Mouse (Mus musculus): ENCODE measurements around the gene Rhbdf2. TPM values are rescaled to one million over a fixed set of nuclear protein-coding genes. Genes with fewer than 3 reads are reported as not detected.

The Rhbdf2 gene
- total and polyA plus RNA-seq, 3 experiments, result 6.4 to 13.7 TPM; not detected in 1

DNA sequence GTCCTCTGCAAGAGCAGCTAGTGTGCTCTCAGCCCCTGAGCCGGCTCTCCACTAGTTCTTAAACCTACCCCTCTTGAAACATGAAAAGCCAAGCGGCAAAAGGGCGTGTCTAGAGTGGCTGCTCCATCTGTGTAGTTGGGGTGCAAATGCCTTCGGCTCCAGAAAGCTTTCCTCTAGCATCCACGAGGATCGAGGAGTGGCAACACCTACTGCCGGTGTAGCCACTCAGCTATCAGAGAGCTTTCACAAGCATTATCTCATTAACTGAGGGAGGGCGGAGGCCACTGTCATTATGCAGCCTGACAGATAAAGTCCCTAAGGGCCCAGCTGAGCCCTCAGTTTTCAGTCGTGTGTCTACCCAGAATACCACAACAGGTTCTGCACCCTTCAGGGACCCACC lies 6.7 kb downstream of the Rhbdf2 start (continued):
- no peak for TF ChIP-seq SMC3 (IDR thresholded peaks at IDR 0.05; ENCODE audit: low read depth, low read length)
- TF ChIP-seq MYB (IDR thresholded peaks at IDR 0.05; ENCODE audit: low read depth, low read length), result 0 out of 2 replicates have a peak, but pooled peaks have one; percentile 7
- TF ChIP-seq CHD1 (IDR thresholded peaks at IDR 0.05; ENCODE audit: low read depth, low read length), result no peak
- TF ChIP-seq GATA1 (IDR thresholded peaks at IDR 0.05; ENCODE audit: low read depth, low read length), result peak; percentile 93
- TF ChIP-seq ZKSCAN1 (IDR thresholded peaks at IDR 0.05; ENCODE audit: low read depth, low read length), result no peak
- peak in 1 of 2 experiments; percentile 41; a peak in 1 of 4 replicates for TF ChIP-seq POLR2A (IDR thresholded peaks at IDR 0.05; ENCODE audit: control insufficient read depth in 1 of 2, insufficient read depth in 1 of 2, low read depth in 1 of 2, low read length in 2 of 2, poor library complexity in 1 of 2)
- no peak for TF ChIP-seq MEF2A (IDR thresholded peaks at IDR 0.05; ENCODE audit: extremely low read depth, insufficient replicate concordance, low read depth, low read length, poor library complexity, severe bottlenecking)
- 0 out of 2 replicates have a peak, but pooled peaks have one; percentile 20 for TF ChIP-seq BHLHE40 (IDR thresholded peaks at IDR 0.05; ENCODE audit: borderline replicate concordance, low read depth, low read length)
- no peak for TF ChIP-seq KAT2A (conservative IDR thresholded peaks at IDR 0.05; ENCODE audit: low read depth, low read length)
- TF ChIP-seq ETS1 (IDR thresholded peaks at IDR 0.05; ENCODE audit: low read depth, low read length), result peak; percentile 99
- TF ChIP-seq MYC (IDR thresholded peaks at IDR 0.05; ENCODE audit: low read depth, low read length), result peak; percentile 79; the same call in 1 of the 2 replicates
- TF ChIP-seq MAFK (IDR thresholded peaks at IDR 0.05; ENCODE audit: borderline replicate concordance, low read depth, low read length), result peak; percentile 37; the same call in 1 of the 2 replicates
- TF ChIP-seq RCOR1 (IDR thresholded peaks at IDR 0.05; ENCODE audit: low read depth, low read length), result peak; percentile 83
- TF ChIP-seq HCFC1 (IDR thresholded peaks at IDR 0.05; ENCODE audit: low read depth, low read length), result peak; percentile 45; the same call in 1 of the 2 replicates
- TF ChIP-seq ZC3H11A (IDR thresholded peaks at IDR 0.05; ENCODE audit: low read depth, low read length), result no peak
- TF ChIP-seq UBTF (IDR thresholded peaks at IDR 0.05; ENCODE audit: borderline replicate concordance, insufficient read depth, low read depth, low read length), result no peak
- TF ChIP-seq EP300 (IDR thresholded peaks at IDR 0.05; ENCODE audit: low read depth in 1 of 2, low read length in 2 of 2), result peak; percentile 87 to 91
- no peak for TF ChIP-seq CHD2 (IDR thresholded peaks at IDR 0.05; ENCODE audit: low read length)
- TF ChIP-seq RAD21 (IDR thresholded peaks at IDR 0.05; ENCODE audit: low read depth, low read length), result no peak
- peak; percentile 91 for TF ChIP-seq TCF12 (IDR thresholded peaks at IDR 0.05; ENCODE audit: low read depth, low read length)
- 0 out of 2 replicates have a peak, but pooled peaks have one; percentile 22 for TF ChIP-seq NELFE (IDR thresholded peaks at IDR 0.05; ENCODE audit: low read depth, low read length)
- no peak for TF ChIP-seq JUND (IDR thresholded peaks at IDR 0.05; ENCODE audit: low read depth, low read length)
- no peak for TF ChIP-seq CTCF (IDR thresholded peaks at IDR 0.05 in 2 of 3, conservative IDR thresholded peaks at IDR 0.05 in 1 of 3; ENCODE audit: control insufficient read depth in 1 of 3, insufficient read depth in 1 of 3, low read depth in 2 of 3, low read length in 3 of 3, poor library complexity in 1 of 3, severe bottlenecking in 1 of 3)

DNA sequence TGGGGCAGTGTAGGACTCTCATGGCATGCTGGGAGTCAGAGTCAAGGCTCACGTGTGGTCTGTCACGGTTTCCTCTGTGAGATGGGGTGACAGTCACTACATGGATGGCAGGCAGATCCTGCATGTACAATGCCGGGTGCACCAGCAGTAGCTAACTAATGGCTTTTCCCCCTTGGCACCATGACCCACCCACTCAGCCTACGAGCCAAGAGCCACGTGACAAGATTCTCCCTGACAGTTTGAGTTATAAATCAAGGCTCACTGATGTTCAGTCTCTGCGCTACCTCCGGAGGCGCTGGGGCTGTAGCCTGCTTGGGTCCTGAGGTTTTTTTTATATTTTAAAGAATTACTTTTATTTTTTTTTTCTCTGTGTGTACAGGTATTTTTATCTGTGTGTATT lies 7.3 kb downstream of the Rhbdf2 start:
- H3K4me1 ChIP-seq (ENCODE audit: control insufficient read depth in 1 of 2, insufficient read depth in 2 of 2, low read length in 2 of 2), result peaks cover 25 to 71% of the 10 kb centered on the region in 2 experiments
- H3K36me3 ChIP-seq (ENCODE audit: control insufficient read depth in 1 of 2, insufficient read depth in 2 of 2, low read length in 2 of 2), result peaks cover 0 to 37% of the 10 kb centered on the region in 2 experiments; a peak in 2 of 4 replicates
- no peak for TF ChIP-seq MEF2A (IDR thresholded peaks at IDR 0.05; ENCODE audit: extremely low read depth, insufficient replicate concordance, low read depth, low read length, poor library complexity, severe bottlenecking)
- TF ChIP-seq MAFK (IDR thresholded peaks at IDR 0.05; ENCODE audit: borderline replicate concordance, low read depth, low read length), result no peak
- TF ChIP-seq MYC (IDR thresholded peaks at IDR 0.05; ENCODE audit: low read depth, low read length), result no peak
- TF ChIP-seq SMC3 (IDR thresholded peaks at IDR 0.05; ENCODE audit: low read depth, low read length), result no peak
- no peak for TF ChIP-seq JUND (IDR thresholded peaks at IDR 0.05; ENCODE audit: low read depth, low read length)
- peak overlapping the region; percentile 46 for H3K27ac ChIP-seq (ENCODE audit: control insufficient read depth, low read depth, low read length)
- peak overlapping the region in 1 of 2 experiments; percentile 38; a peak in 1 of 4 replicates for H3K4me3 ChIP-seq (ENCODE audit: control insufficient read depth in 1 of 2, insufficient read depth in 1 of 2, low read depth in 2 of 2, low read length in 2 of 2)
- peak overlapping the region; percentile 34 for H3K9ac ChIP-seq (ENCODE audit: control insufficient read depth, low read depth, low read length, poor library complexity, severe bottlenecking)
- no peaks in the 10 kb centered on the region for H3K27me3 ChIP-seq (ENCODE audit: control insufficient read depth in 1 of 2, insufficient read depth in 2 of 2, low read length in 2 of 2)
- no peak for DNase-seq (ENCODE audit: low read depth, low spot score)
- H3K79me2 ChIP-seq (ENCODE audit: control insufficient read depth, insufficient read depth, low read length, poor library complexity), result peaks cover 6% of the 10 kb centered on the region
- no peaks in the 10 kb centered on the region for H3K9me3 ChIP-seq (replicated peaks; ENCODE audit: insufficient read depth, low read length)
